Mouse (Mus musculus) left cerebral cortex, postnatal 10 days (tissue): ENCODE data around the gene Dgkg. TPM values are rescaled to one million over a fixed set of nuclear protein-coding genes. Genes with fewer than 3 reads are reported as not detected.
A peak's percentile ranks its signal among the peaks of the same experiment; 100 is the strongest.

Experiments
- DNase-seq, 2 experiments: peaks; one replicate each; pipeline ENCODE4 v3.0.0; 2021 to 2022; ENCODE audit warnings: low spot score in 2 of 2, mixed read lengths in 1 of 2; ENCODE audit errors: extremely low spot score in 1 of 2
- intact Hi-C: fragments of 180-260 bp; cut with DNase I; formaldehyde crosslinking; loops from one replicate; pipeline ENCODE4 v1.15.1; 2025
- microRNA-seq: library from miRNA; unstranded; fragments of <30 nt; microRNA quantifications from one replicate; pipeline ENCODE4 v1.2.0, GENCODE M21; 2022
- total RNA-seq, 2 experiments: library from RNA; stranded (reverse); gene quantifications; 2 replicates each; pipeline ENCODE4 v1.2.3; 2021

Dgkg gene
- total RNA-seq, 2 experiments from 2014 or later = 32.2 to 37.8 TPM

GRCm38 (mm10) chr16:22431773-22432172, 225.2 kb downstream of the Dgkg start:
- no peak for DNase-seq
- intact Hi-C loops = no loop called here

- intact Hi-C loops = no loop called here
- no peak for DNase-seq
Measured at GRCm38 (mm10) chr16:22431335-22431734, 225.7 kb downstream of the Dgkg start.

GRCm38 (mm10) chr16:22430211-22430951, 226.6 kb downstream of the Dgkg start:
- intact Hi-C loops = no loop called here
- peak; percentile 77 to 80 for DNase-seq

- no peak for DNase-seq
- intact Hi-C loops = no loop called here
Measured at GRCm38 (mm10) chr16:22429377-22429776, 227.6 kb downstream of the Dgkg start.

GRCm38 (mm10) chr16:22428853-22429341, 228.1 kb downstream of the Dgkg start:
- intact Hi-C loops = no loop called here
- DNase-seq = peak; percentile 84 to 87

GRCm38 (mm10) chr16:22426866-22427265, 230.2 kb downstream of the Dgkg start:
- intact Hi-C loops = no loop called here
- DNase-seq = no peak

- intact Hi-C loops = no loop called here
- no peak for DNase-seq
Measured at GRCm38 (mm10) chr16:22422256-22422655, 234.8 kb downstream of the Dgkg start.

Small RNA genes within 50 kb of the gene (microRNA-seq; reads per million reads assigned to microRNA genes)
- gene Mir6362 (not detected), gene Mir8095 (not detected)

Other genes starting within 250 kb of the Dgkg start
- 10 to 100 TPM; 39.1 to 39.3 TPM for gene Etv5, start 217.5 kb downstream of the Dgkg start, total RNA-seq
- not detected for gene Crygs, start 154.4 kb upstream of the Dgkg start, total RNA-seq
- 10 to 100 TPM; 10.5 to 14.2 TPM for gene Tbccd1, start 200.4 kb upstream of the Dgkg start, total RNA-seq
- 10 to 100 TPM; 62.4 to 62.8 TPM for gene Dnajb11, start 200.6 kb upstream of the Dgkg start, total RNA-seq
- not detected for gene Ahsg, start 234.1 kb upstream of the Dgkg start, total RNA-seq